Mouse (Mus musculus): ENCODE data around the gene Mrm3. TPM values are rescaled to one million over a fixed set of nuclear protein-coding genes. Genes with fewer than 3 reads are reported as not detected.

Mrm3 gene
- polyA plus RNA-seq, 1 experiment from 2014 or later = 23.9 TPM

DNA sequence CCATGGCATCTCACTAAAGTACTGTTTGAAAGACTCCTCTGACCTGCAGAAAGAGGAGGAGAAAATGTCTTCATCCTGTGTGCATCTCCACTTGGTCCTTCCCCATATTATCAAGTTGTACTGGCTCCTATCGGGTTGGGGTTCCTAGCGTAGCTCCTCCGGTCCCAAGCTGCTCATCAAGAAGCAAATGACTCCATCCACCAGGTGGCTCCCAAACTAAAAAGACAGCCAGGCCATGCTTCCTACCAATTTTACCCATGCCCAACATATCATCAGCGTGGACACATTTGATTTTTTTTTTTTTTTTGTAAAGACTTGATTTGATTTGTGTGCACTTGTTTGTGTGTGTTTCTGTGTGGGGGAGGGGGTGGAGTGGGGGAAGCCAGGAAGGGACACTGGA, 28.9 kb downstream of the Mrm3 start:
- no peak for ATAC-seq (ENCODE audit: insufficient number of reproducible peaks, insufficient read depth, low FRiP score, low TSS enrichment, low read depth)
- WGBS = 85% methylated on average over 4 of the region's 4 CpGs
- H3K36me3 ChIP-seq = peaks cover 52% of the 10 kb centered on the region
- no peaks in the 10 kb centered on the region for H3K27me3 ChIP-seq
- no peak overlapping the region for H3K9ac ChIP-seq (replicated peaks)
- H3K4me1 ChIP-seq (replicated peaks) = 0 out of 2 replicates have a peak, but pooled peaks cover under 1% of the 10 kb centered on the region
- H3K4me2 ChIP-seq = no peak overlapping the region
- no peaks in the 10 kb centered on the region for H3K9me3 ChIP-seq
- H3K4me3 ChIP-seq (replicated peaks) = no peak overlapping the region
- H3K27ac ChIP-seq = no peak overlapping the region

DNA sequence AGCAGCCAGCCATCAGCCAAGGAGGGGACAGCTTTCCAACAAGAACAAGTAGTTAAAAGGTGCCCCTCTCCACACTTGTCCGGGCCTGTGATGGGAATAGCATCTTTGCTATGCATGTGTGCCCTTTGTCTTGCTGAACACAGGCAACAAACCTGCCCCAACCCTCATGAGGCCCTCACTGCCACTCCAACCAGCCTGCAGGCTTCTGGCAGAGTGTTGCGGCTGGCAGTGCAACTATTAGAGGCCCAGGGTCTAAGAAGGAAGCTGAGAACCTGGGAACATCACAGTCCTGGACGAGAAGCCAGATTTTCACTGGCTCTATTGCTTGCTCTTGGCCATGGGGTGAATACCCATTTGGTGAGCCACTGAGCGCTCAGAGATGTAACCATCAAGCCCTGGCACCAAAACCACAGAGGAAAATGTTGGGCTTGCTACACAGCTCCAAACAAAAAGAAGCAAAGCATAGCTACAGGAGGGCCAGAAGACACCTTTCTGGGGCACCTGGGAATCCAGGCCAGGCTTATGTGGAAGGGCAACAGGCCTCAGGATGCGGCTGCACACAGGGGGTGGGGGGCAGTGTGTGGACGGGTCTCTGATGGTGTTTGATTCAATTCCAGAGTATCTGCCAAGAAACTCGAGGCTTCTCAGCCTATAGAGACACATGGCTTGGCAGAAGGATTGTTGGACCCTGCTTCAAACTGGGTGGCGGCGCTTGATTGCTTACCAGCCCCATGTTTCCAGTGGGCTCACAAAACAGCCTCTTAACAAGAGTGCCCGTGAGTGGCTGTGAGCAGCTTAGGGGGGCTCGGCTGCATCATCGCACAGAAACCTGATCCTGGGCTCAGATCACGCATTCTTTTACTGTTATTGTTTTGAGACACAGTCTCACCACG, 35.7 kb downstream of the Mrm3 start:
- 51% methylated on average over 14 of the region's 14 CpGs for WGBS
- peaks cover 16% of the 10 kb centered on the region for H3K36me3 ChIP-seq
- H3K4me2 ChIP-seq = no peak overlapping the region
- peaks cover 28% of the 10 kb centered on the region for H3K4me1 ChIP-seq (replicated peaks)
- ATAC-seq (ENCODE audit: insufficient number of reproducible peaks, insufficient read depth, low FRiP score, low TSS enrichment, low read depth) = no peak
- no peaks in the 10 kb centered on the region for H3K9me3 ChIP-seq
- no peak overlapping the region for H3K9ac ChIP-seq (replicated peaks)
- H3K27me3 ChIP-seq = no peaks in the 10 kb centered on the region
- H3K4me3 ChIP-seq (replicated peaks) = no peak overlapping the region
- peak overlapping the region; percentile 72 for H3K27ac ChIP-seq

- Histone ChIP-seq H3K27ac (peak overlapping the region; percentile 45; the same call in 1 of the 2 replicates), H3K36me3 (peaks cover 12% of the 10 kb centered on the region), H3K9ac (replicated peaks) (no peak overlapping the region), H3K4me3 (replicated peaks) (no peak overlapping the region), H3K4me2 (no peak overlapping the region), H3K4me1 (replicated peaks) (peaks cover 34% of the 10 kb centered on the region), H3K27me3 (no peaks in the 10 kb centered on the region), H3K9me3 (no peaks in the 10 kb centered on the region)
- ATAC-seq (ENCODE audit: insufficient number of reproducible peaks, insufficient read depth, low FRiP score, low TSS enrichment, low read depth) = no peak
- 49% methylated on average over 2 of the region's 2 CpGs for WGBS
These were observed 36.5 kb downstream of the Mrm3 start for GRCm38 (mm10) chr11:76279971-76280370.

- ATAC-seq (ENCODE audit: insufficient number of reproducible peaks, insufficient read depth, low FRiP score, low TSS enrichment, low read depth) = no peak
- H3K27ac ChIP-seq = no peak overlapping the region
- H3K4me3 ChIP-seq (replicated peaks) = no peak overlapping the region
- H3K9ac ChIP-seq (replicated peaks) = no peak overlapping the region
- no peaks in the 10 kb centered on the region for H3K27me3 ChIP-seq
- peaks cover 56% of the 10 kb centered on the region for H3K4me1 ChIP-seq (replicated peaks)
- no peak overlapping the region for H3K4me2 ChIP-seq
- WGBS = 92% methylated on average over 6 of the region's 6 CpGs
- peaks cover 4% of the 10 kb centered on the region; the same call in 1 of the 2 replicates for H3K36me3 ChIP-seq
- no peaks in the 10 kb centered on the region for H3K9me3 ChIP-seq
These were observed 40.3 kb downstream of the Mrm3 start for GRCm38 (mm10) chr11:76283841-76284240.

DNA sequence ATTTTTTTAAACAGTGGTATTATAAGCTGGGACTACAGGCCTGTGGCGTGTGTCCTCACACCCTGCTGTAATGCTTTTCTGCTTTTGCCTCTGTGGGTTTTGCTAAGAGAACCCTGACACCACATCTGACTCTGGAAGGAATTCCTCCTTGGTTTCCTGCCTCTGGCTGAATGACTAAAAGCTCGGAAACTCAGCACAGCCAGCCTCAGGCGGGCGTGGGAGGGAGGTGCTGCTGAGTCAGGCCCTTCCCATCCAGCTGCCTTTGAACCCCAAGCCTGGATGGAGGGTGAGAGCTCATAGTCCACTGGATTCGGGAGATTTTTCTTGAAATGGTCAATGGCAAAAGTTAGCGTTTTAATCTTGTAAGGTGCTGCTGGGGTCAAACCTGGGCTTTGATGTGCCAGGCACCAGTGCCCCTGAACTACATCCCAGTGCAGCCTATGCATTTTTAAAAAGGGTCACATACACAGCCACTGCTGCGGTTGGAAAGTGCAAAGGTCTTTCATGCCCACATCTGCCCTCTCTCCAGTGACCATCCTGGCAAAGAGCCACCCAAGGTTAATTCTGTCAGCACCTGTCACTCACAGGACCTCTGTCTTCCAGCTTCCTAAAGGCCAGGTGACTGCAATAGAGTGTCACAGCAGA, 42.0 kb downstream of the Mrm3 start:
- ATAC-seq (ENCODE audit: insufficient number of reproducible peaks, insufficient read depth, low FRiP score, low TSS enrichment, low read depth) = no peak
- H3K4me1 ChIP-seq (replicated peaks) = peaks cover 59% of the 10 kb centered on the region
- no peaks in the 10 kb centered on the region for H3K9me3 ChIP-seq
- peaks cover 4% of the 10 kb centered on the region; the same call in 1 of the 2 replicates for H3K36me3 ChIP-seq
- no peak overlapping the region for H3K27ac ChIP-seq
- no peak overlapping the region for H3K4me3 ChIP-seq (replicated peaks)
- H3K27me3 ChIP-seq = no peaks in the 10 kb centered on the region
- H3K4me2 ChIP-seq = no peak overlapping the region
- WGBS = 35% methylated on average over 7 of the region's 7 CpGs
- no peak overlapping the region for H3K9ac ChIP-seq (replicated peaks)

GRCm38 (mm10) chr11:76286534-76287126, 43.1 kb downstream of the Mrm3 start:
- H3K36me3 ChIP-seq = peaks cover 4% of the 10 kb centered on the region; the same call in 1 of the 2 replicates
- 38% methylated on average over 10 of the region's 10 CpGs for WGBS
- H3K9me3 ChIP-seq = no peaks in the 10 kb centered on the region
- H3K4me3 ChIP-seq (replicated peaks) = no peak overlapping the region
- H3K4me2 ChIP-seq = no peak overlapping the region
- H3K9ac ChIP-seq (replicated peaks) = no peak overlapping the region
- no peaks in the 10 kb centered on the region for H3K27me3 ChIP-seq
- H3K4me1 ChIP-seq (replicated peaks) = peaks cover 66% of the 10 kb centered on the region
- peak overlapping the region; percentile 45; the same call in 1 of the 2 replicates for H3K27ac ChIP-seq
- 0 out of 2 replicates have a peak, but pooled peaks have one; percentile 2 for ATAC-seq (ENCODE audit: insufficient number of reproducible peaks, insufficient read depth, low FRiP score, low TSS enrichment, low read depth)

DNA sequence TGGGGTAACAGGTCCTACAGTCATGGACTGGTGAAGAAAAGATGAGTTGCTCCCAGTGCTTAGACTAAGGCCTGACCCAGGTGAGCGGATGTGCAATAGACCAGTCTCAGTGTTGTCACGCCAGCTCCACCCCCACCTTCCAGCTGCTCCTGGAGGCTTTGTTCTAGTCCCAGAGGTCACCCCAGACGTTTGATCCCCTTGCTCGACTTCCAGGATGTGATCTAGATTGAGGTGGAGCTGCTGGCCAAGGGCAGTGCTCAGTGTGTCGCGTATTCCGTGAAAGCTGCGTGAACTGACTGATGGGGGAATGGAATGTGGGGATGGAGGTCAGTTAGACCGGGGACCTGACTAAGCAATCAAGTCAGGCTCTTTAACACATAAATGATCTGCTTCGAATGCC, 43.8 kb downstream of the Mrm3 start:
- H3K9ac ChIP-seq (replicated peaks) = no peak overlapping the region
- H3K9me3 ChIP-seq = no peaks in the 10 kb centered on the region
- no peak overlapping the region for H3K4me3 ChIP-seq (replicated peaks)
- H3K27ac ChIP-seq = peak overlapping the region; percentile 45; the same call in 1 of the 2 replicates
- no peaks in the 10 kb centered on the region for H3K27me3 ChIP-seq
- WGBS = 36% methylated on average over 10 of the region's 10 CpGs
- H3K36me3 ChIP-seq = peaks cover 4% of the 10 kb centered on the region; the same call in 1 of the 2 replicates
- H3K4me1 ChIP-seq (replicated peaks) = peaks cover 72% of the 10 kb centered on the region
- no peak overlapping the region for H3K4me2 ChIP-seq
- ATAC-seq (ENCODE audit: insufficient number of reproducible peaks, insufficient read depth, low FRiP score, low TSS enrichment, low read depth) = no peak

DNA sequence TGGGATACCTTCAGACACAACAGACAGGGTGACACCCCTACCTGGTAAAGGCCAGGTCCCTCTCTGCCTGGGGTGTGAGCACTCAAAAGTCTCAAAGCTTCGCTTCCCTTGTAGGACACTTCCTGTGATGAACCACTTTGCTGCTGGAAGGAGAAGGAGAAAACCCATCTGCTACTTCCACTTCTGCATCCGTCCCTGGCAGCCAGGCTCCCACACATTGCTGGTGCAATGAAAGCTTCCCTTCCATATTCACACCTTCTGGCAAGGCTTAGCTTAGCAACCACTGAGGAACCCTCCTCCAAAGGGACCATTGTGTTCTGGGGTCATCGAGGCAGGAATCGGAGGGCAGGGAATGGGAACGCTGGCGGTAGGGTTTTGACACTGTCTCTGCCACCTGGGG, 45.1 kb downstream of the Mrm3 start:
- 82% methylated on average over 6 of the region's 6 CpGs for WGBS
- Histone ChIP-seq H3K4me2 (no peak overlapping the region), H3K4me1 (replicated peaks) (peaks cover 86% of the 10 kb centered on the region), H3K9me3 (no peaks in the 10 kb centered on the region), H3K4me3 (replicated peaks) (no peak overlapping the region), H3K27me3 (no peaks in the 10 kb centered on the region), H3K27ac (no peak overlapping the region), H3K36me3 (peaks cover 2% of the 10 kb centered on the region; the same call in 1 of the 2 replicates), H3K9ac (replicated peaks) (no peak overlapping the region)
- no peak for ATAC-seq (ENCODE audit: insufficient number of reproducible peaks, insufficient read depth, low FRiP score, low TSS enrichment, low read depth)

DNA sequence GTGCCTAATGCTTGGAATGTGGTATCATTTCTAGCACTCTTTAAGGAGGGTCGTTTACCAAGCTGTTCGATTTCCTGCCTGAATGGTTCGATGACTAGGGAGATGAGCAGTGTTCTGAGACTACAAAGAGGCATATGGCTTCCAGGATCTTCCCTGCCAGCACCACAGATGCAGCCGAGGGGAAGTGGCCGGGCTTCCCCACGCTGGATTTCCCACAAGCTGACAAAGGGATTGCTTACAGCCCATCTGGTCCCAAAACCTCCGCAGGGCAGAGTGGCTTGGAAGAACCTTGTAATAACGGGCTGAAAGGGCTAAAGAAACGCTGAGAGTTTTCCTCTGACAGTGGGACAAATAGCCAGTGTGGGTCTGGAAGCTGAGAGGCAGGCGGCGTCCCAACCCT, 46.9 kb downstream of the Mrm3 start:
- Histone ChIP-seq H3K27ac (peak overlapping the region; percentile 78), H3K9me3 (no peaks in the 10 kb centered on the region; the same call in 1 of the 2 replicates), H3K9ac (replicated peaks) (no peak overlapping the region), H3K36me3 (no peaks in the 10 kb centered on the region), H3K4me1 (replicated peaks) (peaks cover 93% of the 10 kb centered on the region), H3K27me3 (no peaks in the 10 kb centered on the region), H3K4me3 (replicated peaks) (no peak overlapping the region), H3K4me2 (no peak overlapping the region; the same call in 1 of the 2 replicates)
- no peak for ATAC-seq (ENCODE audit: insufficient number of reproducible peaks, insufficient read depth, low FRiP score, low TSS enrichment, low read depth)
- WGBS = 26% methylated on average over 11 of the region's 11 CpGs

DNA sequence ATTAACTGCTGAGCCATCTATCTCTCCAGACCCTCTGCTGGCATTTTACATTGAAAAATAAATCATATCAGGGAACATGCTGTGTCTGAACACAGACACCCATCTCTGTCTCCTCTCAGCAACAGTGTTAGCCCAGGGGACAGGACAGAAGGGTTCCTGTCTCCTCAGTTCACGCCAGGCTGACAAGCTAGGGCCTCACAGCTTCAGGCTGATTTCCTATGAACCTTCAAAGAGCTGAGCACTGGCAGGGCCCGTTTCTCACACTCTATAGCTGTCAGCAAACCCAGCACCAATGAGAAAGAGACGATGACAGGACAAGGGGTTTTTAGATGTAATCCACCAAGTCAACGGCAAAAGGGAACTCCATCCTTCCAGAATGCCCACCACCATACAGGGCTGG, 48.4 kb downstream of the Mrm3 start:
- H3K9ac ChIP-seq (replicated peaks) = no peak overlapping the region; the same call in 1 of the 2 replicates
- H3K4me1 ChIP-seq (replicated peaks) = peaks cover 92% of the 10 kb centered on the region
- no peak for ATAC-seq (ENCODE audit: insufficient number of reproducible peaks, insufficient read depth, low FRiP score, low TSS enrichment, low read depth)
- H3K4me3 ChIP-seq (replicated peaks) = no peak overlapping the region
- no peaks in the 10 kb centered on the region for H3K36me3 ChIP-seq
- peak overlapping the region; percentile 30; the same call in 1 of the 2 replicates for H3K4me2 ChIP-seq
- 32% methylated on average over 4 of the region's 4 CpGs for whole genome bisulfite sequencing
- H3K27ac ChIP-seq = peak overlapping the region; percentile 80
- no peaks in the 10 kb centered on the region; the same call in 1 of the 2 replicates for H3K9me3 ChIP-seq
- no peaks in the 10 kb centered on the region for H3K27me3 ChIP-seq

DNA sequence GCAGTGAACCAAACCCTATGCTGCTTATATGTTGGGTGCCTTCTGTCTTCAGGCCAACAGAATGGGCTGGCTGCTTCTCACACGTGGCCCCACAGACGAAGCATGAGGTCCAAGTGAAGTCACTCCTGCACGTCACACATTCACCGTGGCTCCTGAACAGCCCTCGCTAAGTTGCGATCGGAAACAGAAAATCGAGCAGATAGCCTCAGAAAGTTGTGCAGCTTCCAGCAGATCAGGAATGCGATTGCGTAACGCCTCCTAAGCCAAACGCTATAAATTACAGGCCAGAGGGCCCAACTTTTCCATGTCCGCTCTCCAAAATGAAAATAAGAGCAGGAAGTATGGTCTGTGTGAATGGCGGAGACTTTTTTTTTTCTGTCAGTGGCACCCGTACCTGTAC, 48.9 kb downstream of the Mrm3 start:
- Histone ChIP-seq H3K36me3 (no peaks in the 10 kb centered on the region), H3K27ac (peak overlapping the region; percentile 80), H3K4me3 (replicated peaks) (no peak overlapping the region; the same call in 1 of the 2 replicates), H3K9ac (replicated peaks) (no peak overlapping the region; the same call in 1 of the 2 replicates), H3K9me3 (no peaks in the 10 kb centered on the region; the same call in 1 of the 2 replicates), H3K27me3 (no peaks in the 10 kb centered on the region), H3K4me2 (peak overlapping the region; percentile 30), H3K4me1 (replicated peaks) (peaks cover 92% of the 10 kb centered on the region)
- ATAC-seq (ENCODE audit: insufficient number of reproducible peaks, insufficient read depth, low FRiP score, low TSS enrichment, low read depth) = no peak
- 31% methylated on average over 15 of the region's 15 CpGs for WGBS
